ENCODE assay signal across 18 mouse cellular contexts in the genomic region with DNA sequence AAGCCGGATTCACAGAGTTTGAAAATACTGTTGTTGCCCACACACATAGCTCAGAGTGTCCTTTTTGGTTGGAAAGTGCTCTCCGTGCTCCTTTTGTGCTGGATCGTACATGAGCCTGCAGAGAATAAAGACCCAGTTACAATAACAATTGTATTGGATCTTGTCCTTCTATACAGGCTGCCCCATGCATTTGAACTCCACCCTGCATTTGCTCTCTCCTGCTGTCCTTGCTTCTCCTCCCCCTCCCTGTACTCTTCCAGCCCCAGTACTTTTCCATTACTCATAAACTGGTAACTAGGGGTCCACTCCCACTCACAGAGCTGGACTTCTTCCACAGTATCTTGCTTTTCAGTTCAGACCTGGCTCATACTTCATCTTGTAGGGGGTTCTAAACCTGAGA.
"Had no signal": no experiment of that assay in that cellular context is flagged by ENCODE, and none has a peak within 500 bp of the region (broad histone marks: within the 10 kb centered on the region; RNA-seq: fewer than 3 reads in every experiment).

No protein-coding gene starts in this region.

- H3K4me1 ChIP-seq: megakaryocyte, embryonic 14.5 days; neural tube, embryonic 13.5 days; neural tube, embryonic 15.5 days had no signal

- DNase-seq: lung, adult 18-20 months; lung, embryonic 14.5 days; lung, postnatal 14 days; lung, postnatal 36 days; midbrain, embryonic 14.5 days; retina, postnatal 1 day; right cerebral cortex, adult 18-20 months; right cerebral cortex, postnatal 25 days; right cerebral cortex, postnatal 4 days; spleen, adult 18-20 months; thymus, adult 18-20 months; thymus, postnatal 14 days; thymus, postnatal 36 days had no signal

- H3K27ac ChIP-seq: macrophage; neural tube, embryonic 13.5 days; neural tube, embryonic 15.5 days had no signal

- H3K9me3 ChIP-seq: megakaryocyte, embryonic 14.5 days; neural tube, embryonic 13.5 days; neural tube, embryonic 15.5 days had no signal

- H3K9ac ChIP-seq: lung, embryonic 14.5 days; neural tube, embryonic 13.5 days; neural tube, embryonic 15.5 days had no signal

- H3K27me3 ChIP-seq: megakaryocyte, embryonic 14.5 days; neural tube, embryonic 13.5 days; neural tube, embryonic 15.5 days had no signal

- H3K4me3 ChIP-seq: megakaryocyte, embryonic 14.5 days; neural tube, embryonic 13.5 days; neural tube, embryonic 15.5 days had no signal

- H3K36me3 ChIP-seq: neural tube, embryonic 13.5 days; neural tube, embryonic 15.5 days had no signal

- H3K4me2 ChIP-seq: lung, embryonic 14.5 days; midbrain, embryonic 11.5 days; neural tube, embryonic 13.5 days; neural tube, embryonic 15.5 days had no signal
